Mouse (Mus musculus) adrenal gland, adult 2 months (tissue): ENCODE data around the gene Aldh4a1. TPM values are rescaled to one million over a fixed set of nuclear protein-coding genes. Genes with fewer than 3 reads are reported as not detected.

ENCODE experiments used
- DNase-seq: peaks from one replicate; pipeline ENCODE4 v3.0.0; 2021
- long read RNA-seq: library from polyadenylated mRNA; stranded (forward); transcript quantifications from one replicate; pipeline ENCODE4 v2.0.0, GENCODE M21; 2021
- polyA plus RNA-seq: library from polyadenylated mRNA; depleted of rRNA; stranded (reverse); fragments of >200 nt; gene quantifications from 2 replicates; pipeline ENCODE4 v1.2.3, GENCODE M21; 2012; rRNA removed
- total RNA-seq, 2 experiments: library from RNA; stranded (reverse); gene quantifications; 2 replicates each; pipeline ENCODE4 v1.2.3; 2021

Aldh4a1 gene
- 100 to 1,000 TPM in 1 of 2 experiments, 10 to 100 TPM in 1; 77.6 to 145 TPM for total RNA-seq
- polyA plus RNA-seq = 221 and 280 TPM in 2 replicates
- long read RNA-seq, transcript Aldh4a1-201 (15 exons, 3,382 nt) = major isoform, 68 of 89 reads
- long read RNA-seq, partial matches to known transcripts = 14 of 89 reads
- long read RNA-seq, other reads (novel, unspliced or antisense) = 7 of 89 reads

- peak; percentile 93 for DNase-seq
Measured at GRCm38 (mm10) chr4:139622373-139623282, at the start of gene Aldh4a1. Gene Aldh4a1 (plus strand): TSS chr4:139622866.

DNA sequence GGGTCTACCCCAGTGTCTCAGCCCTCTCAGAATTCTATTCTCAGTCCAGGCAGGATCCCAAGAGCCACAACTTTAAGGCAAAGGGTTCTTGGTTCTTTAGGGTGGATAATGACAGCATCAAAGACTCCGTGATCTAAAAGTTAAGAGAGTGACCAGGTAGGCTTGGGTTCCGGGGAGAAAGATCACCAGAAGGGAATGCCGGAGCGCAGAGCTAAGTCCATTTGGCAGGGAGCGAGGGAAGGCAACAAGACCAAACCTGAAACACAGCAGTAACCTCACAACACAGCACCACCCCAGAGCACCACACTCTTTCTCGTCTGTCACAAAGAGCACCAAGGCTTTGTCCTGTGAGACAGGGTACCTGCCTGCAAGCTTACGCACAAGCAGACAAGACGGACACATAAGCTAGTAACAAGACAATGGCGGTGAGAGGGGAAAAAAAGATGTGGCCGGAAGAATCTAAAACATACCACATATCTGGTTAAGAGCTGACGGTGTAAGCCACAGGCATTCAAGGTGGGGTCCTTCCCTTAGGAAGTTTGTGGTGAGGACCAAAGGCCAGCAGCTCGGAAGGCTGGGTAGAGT is 49.6 kb upstream of the Aldh4a1 start:
- no peak for DNase-seq

- DNase-seq = peak; percentile 100
Measured at GRCm38 (mm10) chr4:139574156-139574798, 48.4 kb upstream of the Aldh4a1 start.

DNA sequence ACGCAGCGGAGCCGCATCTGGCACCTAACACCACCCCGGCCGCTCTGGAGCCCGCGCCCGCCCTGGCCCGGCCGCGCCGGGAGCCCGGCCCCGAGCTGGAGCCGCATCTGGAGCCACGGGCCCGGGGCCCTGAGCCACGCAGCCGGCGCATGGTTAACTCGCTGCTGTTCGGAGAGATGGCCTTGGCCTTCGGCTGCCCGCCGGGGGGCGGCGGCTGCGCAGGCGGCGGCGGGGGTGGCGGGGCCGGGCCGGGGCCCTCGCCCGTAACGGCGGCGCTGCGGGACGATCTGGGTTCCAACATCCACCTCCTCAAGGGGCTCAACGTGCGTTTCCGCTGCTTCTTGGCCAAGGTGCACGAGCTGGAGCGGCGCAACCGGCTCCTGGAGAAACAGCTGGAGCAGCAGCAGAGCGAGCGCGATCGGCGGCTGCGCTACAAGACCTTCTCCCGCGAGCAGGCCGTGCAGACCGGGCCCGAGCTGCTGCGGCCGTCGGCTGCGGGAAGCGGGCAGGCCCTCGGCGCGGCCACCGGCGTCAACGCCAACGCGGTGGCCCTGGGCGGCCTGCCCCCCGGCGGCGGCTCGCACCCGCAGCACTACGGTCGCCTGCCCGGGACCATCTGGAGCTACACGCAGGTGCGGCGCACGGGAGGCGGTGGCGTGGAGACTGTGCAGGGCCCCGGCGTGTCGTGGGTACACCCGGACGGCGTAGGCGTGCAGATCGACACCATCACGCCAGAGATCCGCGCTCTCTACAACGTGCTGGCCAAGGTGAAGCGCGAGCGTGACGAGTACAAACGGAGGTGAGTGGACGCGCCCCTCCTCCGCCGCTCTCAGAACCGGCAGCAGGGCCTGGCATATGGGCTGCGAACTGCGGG is 47.6 kb upstream of the Aldh4a1 start:
- no peak for DNase-seq

DNA sequence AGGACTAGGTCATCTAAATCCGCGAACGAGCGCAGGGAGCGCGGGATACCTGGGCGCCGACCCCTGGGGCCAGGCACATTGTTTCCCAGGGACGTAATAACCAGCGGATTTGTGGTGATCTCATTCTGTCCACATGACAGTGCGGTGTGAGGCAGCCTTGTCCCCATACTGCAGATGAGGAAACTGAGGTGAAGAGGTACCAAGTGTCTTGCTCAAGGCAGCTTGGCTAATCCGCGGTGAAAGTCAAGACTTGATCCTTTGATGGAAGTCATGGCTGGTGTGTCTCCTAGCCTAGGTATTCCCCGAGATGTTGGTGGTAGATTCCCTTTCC is 47.0 kb upstream of the Aldh4a1 start:
- no peak for DNase-seq

GRCm38 (mm10) chr4:139576251-139576880 is 46.3 kb upstream of the Aldh4a1 start:
- DNase-seq = no peak

- DNase-seq = no peak
Measured at GRCm38 (mm10) chr4:139577006-139577405, 45.7 kb upstream of the Aldh4a1 start.

DNA sequence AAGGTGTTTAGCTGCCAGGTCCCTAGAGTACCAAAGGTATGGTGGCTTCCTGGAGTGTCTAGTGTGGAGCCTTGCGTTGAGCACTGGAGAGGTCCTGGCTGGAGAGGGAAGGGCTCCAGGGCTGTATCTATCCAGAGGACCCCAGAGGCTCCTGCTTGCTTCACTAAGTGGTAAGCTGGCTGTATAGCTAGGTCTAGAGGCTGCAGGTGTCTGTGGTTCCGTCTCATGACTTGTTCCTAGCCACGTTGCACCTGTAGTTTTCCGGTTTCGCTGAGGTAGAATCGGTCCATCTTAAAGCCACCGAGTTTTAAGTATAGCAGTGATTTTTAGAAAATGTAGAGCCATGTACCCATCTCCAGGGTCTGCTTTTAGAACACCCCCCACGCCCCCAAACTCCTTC is 44.3 kb upstream of the Aldh4a1 start:
- no peak for DNase-seq

GRCm38 (mm10) chr4:139579003-139579402 is 43.7 kb upstream of the Aldh4a1 start:
- no peak for DNase-seq

- no peak for DNase-seq
Measured at GRCm38 (mm10) chr4:139579466-139579865, 43.2 kb upstream of the Aldh4a1 start.

DNA sequence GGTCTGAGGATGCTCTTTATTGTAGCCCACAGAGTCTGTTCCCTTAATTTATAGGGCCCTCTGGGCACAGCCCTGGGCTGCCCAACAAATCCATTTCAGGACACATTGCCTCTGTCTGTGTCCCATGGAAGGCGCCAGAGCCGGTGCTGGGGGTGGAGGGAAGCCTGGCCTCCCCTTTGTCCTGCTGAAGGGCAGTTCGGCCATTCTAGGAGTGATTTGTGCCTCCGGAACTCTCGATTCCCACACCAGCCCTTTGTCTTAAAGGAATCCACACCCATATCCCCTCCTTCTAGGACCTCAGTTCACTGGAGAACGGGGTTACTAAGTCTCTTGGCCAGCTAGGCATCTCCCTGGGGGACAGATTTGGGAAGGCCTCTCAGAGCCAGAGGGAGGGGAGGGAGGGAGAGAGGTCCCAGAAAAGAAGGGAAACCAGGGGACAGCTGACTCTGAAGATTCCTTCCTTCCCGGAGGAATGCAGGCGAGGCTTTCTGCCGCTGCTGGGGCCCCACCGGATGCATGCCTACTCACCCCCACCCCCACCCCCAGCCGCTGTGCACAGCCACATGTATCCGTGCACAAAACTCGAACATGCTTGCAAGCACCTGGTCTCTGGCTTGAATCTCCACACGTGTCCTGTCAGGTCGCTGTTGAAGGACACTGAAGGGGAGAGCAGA is 41.9 kb upstream of the Aldh4a1 start:
- DNase-seq = no peak

DNA sequence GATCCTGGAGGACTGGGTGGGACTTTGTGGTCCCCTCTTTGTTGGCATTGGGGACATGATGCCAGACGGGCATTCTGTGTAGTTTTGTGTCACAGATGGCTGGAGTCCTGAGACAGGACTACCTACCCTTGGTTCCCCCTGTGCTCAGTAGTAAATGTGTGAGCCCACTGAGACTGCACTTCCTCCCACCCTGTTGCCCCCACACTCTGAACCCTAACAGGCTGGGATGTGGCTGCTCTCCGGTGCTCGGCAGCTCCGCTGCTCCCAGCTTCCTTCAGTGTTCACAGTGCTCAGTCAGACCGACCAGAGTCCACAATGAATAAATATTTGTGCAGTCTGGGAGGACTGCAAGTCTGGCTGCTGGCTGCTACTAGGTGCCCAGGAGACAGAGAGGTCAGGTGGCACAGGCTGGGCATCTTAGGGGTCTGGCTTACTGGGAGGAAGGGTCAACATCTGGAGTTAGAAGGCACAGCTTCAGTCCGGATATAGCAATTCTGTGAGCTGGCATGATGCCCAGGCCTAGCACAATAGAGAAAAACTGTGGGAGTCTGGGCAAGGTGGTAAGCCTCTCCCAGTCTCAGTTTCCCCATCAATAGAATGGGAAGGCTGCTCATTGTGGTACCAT is 41.1 kb upstream of the Aldh4a1 start:
- no peak for DNase-seq

- peak; percentile 3 for DNase-seq
Measured at GRCm38 (mm10) chr4:139582346-139582745, 40.3 kb upstream of the Aldh4a1 start.

DNA sequence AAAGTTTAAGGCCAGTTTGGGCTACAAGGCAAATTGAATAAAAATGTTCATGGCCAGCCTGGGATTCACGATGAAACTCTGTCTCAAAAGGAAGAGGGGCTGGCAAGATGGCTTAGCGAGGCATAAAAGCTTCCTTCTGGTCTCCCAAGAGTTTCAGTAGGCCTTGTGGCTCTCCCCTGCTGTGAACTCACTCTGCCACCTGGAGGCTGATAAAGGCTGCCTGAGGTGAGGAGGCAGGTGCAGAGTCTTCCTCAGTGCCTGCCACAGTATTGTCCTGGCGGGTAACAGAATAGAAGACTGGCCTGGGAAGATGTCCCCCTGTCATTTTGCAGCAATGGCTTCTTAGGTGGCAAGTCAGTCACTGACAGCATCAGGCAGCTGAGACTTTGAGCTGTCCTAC is 39.8 kb upstream of the Aldh4a1 start:
- DNase-seq = no peak

DNA sequence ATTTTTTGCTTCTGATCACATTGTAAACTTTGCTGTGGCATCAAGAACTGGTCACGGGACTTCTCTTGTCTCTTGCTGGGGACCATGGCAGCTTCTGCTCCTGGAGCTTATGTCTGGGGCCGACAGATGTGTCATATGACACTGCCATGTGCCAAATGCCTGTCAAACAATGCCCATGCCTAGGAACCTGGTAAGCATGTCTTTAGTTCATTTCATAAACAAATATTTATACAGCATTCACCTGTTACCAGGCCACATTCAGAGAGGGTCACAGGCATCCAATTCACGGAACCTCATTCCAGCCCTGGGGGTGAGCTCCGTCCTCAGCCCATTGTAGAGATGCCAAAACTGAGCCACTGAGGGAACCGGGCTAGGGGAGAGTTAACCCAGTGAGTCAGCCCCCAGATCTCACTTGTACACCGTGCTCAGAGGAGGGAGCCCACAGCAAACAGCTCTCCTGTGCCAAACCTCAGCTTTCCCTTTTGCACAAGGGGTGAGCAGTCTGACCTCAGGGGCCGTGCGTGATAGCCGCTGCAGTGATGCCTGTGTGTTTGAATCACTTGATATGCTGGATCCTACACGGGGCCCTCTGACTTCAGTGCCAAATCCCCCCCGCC is 38.9 kb upstream of the Aldh4a1 start:
- DNase-seq = no peak

GRCm38 (mm10) chr4:139584704-139585103 is 38.0 kb upstream of the Aldh4a1 start:
- DNase-seq = peak; percentile 48

DNA sequence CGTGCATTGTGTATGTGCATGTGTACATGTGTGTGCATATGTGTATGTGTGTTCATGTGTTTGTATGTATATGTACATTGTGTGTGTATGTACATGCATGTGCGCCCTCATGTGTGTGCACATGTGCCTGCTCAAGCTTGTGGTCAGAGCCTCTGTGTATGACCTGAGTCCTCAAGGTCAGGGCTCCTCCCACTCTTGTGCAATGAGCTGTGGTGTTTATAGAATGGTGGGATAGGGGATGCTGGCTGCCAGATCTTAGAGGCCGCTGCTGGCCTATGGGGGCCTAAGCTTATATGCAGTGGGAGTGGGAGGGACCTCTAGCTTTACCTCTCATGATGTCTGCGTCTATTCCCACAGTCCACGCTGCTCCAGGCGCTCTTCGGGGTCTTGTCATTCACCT is 37.0 kb upstream of the Aldh4a1 start:
- DNase-seq = peak; percentile 76

DNA sequence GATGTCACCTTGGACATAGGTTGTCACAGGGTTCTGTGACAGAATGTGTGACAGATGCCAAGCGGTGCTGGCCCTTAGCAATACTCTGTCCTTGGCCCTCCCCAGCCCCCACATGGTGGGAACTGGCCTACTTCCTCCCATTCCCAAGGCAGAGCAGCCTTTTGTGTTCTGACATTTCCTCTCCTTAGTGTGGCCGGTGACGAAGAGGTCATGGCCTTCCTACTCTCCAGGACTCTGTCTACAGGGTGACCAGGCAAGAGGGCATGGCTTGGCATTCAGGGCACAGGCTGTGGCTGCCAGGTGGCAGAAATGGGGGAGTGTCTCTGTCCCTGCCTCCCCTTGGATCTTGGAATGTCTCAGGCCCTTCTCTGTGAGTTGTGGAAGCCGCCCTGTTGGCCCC is 35.3 kb upstream of the Aldh4a1 start:
- peak; percentile 77 for DNase-seq

- peak; percentile 73 for DNase-seq
Measured at GRCm38 (mm10) chr4:139587773-139588172, 34.9 kb upstream of the Aldh4a1 start.
